Mouse (Mus musculus): ENCODE data around the gene Them7.
A peak's percentile ranks its signal among the peaks of the same experiment; 100 is the strongest.

Them7 gene

GRCm38 (mm10) chr2:105234278-105234677 is 10.2 kb downstream of the Them7 start:
- DNase-seq (ENCODE audit: low read depth, low spot score) = no peak

GRCm38 (mm10) chr2:105235380-105236115 is 11.4 kb downstream of the Them7 start:
- no peak for DNase-seq (ENCODE audit: low read depth, low spot score)

GRCm38 (mm10) chr2:105237424-105237823 is 13.3 kb downstream of the Them7 start:
- no peak for DNase-seq (ENCODE audit: low read depth, low spot score)

GRCm38 (mm10) chr2:105237841-105238240 is 13.7 kb downstream of the Them7 start:
- DNase-seq (ENCODE audit: low read depth, low spot score) = no peak

GRCm38 (mm10) chr2:105238775-105239174 is 14.7 kb downstream of the Them7 start:
- peak; percentile 21 for DNase-seq (ENCODE audit: low read depth, low spot score)

- no peak for DNase-seq (ENCODE audit: low read depth, low spot score)
Observed at GRCm38 (mm10) chr2:105240631-105241030, 16.5 kb downstream of the Them7 start.

- DNase-seq (ENCODE audit: low read depth, low spot score) = no peak
Observed at GRCm38 (mm10) chr2:105242940-105243339, 18.8 kb downstream of the Them7 start.

GRCm38 (mm10) chr2:105244733-105245132 is 20.6 kb downstream of the Them7 start:
- no peak for DNase-seq (ENCODE audit: low read depth, low spot score)

GRCm38 (mm10) chr2:105251978-105252377 is 27.9 kb downstream of the Them7 start:
- DNase-seq (ENCODE audit: low read depth, low spot score) = no peak

- no peak for DNase-seq (ENCODE audit: low read depth, low spot score)
Observed at GRCm38 (mm10) chr2:105252824-105253223, 28.7 kb downstream of the Them7 start.

GRCm38 (mm10) chr2:105255457-105255856 is 31.3 kb downstream of the Them7 start:
- DNase-seq (ENCODE audit: low read depth, low spot score) = no peak

GRCm38 (mm10) chr2:105256427-105257071 is 32.4 kb downstream of the Them7 start:
- DNase-seq (ENCODE audit: low read depth, low spot score) = peak; percentile 29

GRCm38 (mm10) chr2:105257376-105257775 is 33.3 kb downstream of the Them7 start:
- no peak for DNase-seq (ENCODE audit: low read depth, low spot score)

- no peak for DNase-seq (ENCODE audit: low read depth, low spot score)
Observed at GRCm38 (mm10) chr2:105261335-105261734, 37.2 kb downstream of the Them7 start.

GRCm38 (mm10) chr2:105263219-105263618 is 39.1 kb downstream of the Them7 start:
- DNase-seq (ENCODE audit: low read depth, low spot score) = no peak

- no peak for DNase-seq (ENCODE audit: low read depth, low spot score)
Observed at GRCm38 (mm10) chr2:105282407-105283077, 58.4 kb downstream of the Them7 start.

GRCm38 (mm10) chr2:105283811-105284210 is 59.7 kb downstream of the Them7 start:
- no peak for DNase-seq (ENCODE audit: low read depth, low spot score)

GRCm38 (mm10) chr2:105284855-105285254 is 60.7 kb downstream of the Them7 start:
- no peak for DNase-seq (ENCODE audit: low read depth, low spot score)

GRCm38 (mm10) chr2:105295823-105296222 is 71.7 kb downstream of the Them7 start:
- no peak for DNase-seq (ENCODE audit: low read depth, low spot score)

GRCm38 (mm10) chr2:105298888-105299287 is 74.8 kb downstream of the Them7 start:
- DNase-seq (ENCODE audit: low read depth, low spot score) = no peak

GRCm38 (mm10) chr2:105301082-105301481 is 77.0 kb downstream of the Them7 start:
- DNase-seq (ENCODE audit: low read depth, low spot score) = no peak

- no peak for DNase-seq (ENCODE audit: low read depth, low spot score)
Observed at GRCm38 (mm10) chr2:105301531-105301930, 77.4 kb downstream of the Them7 start.

Data from retina, postnatal 7 days (tissue).